ENCODE assay signal across 27 mouse cellular contexts in the genomic region with DNA sequence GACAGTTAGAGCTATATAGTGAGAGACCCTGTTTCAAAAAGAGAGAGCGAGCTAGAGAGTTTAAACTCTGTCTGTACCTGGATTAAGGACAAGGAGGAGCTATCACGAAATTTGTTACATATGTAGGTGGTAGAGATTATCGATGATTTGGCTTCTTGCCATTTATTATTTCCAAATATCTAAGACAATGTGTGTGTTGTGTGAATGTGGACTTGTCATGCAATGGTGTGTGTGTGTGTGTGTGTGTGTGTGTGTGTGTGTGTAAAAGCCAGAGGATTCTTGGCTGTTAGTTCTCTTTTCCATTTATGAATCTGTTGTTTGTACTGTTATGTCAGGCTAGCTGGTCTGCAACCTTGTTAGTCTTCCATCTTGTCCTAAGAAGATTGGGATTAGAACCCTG.
"Had no signal": no experiment of that assay in that cellular context is flagged by ENCODE, and none has a peak within 500 bp of the region (broad histone marks: within the 10 kb centered on the region; RNA-seq: fewer than 3 reads in every experiment).

No protein-coding gene starts in this region.

- H3K4me3 ChIP-seq: embryonic facial prominence, embryonic 10.5 days; embryonic facial prominence, embryonic 12.5 days; embryonic facial prominence, embryonic 13.5 days; embryonic facial prominence, embryonic 15.5 days; erythroblast, embryonic 14.5 days; forebrain, embryonic 10.5 days; forebrain, embryonic 12.5 days; forebrain, embryonic 13.5 days; forebrain, embryonic 15.5 days; gastrocnemius, adult 2 months; heart, adult 2 months; heart, embryonic 10.5 days had no signal

- H3K9me3 ChIP-seq: embryonic facial prominence, embryonic 10.5 days; embryonic facial prominence, embryonic 12.5 days; embryonic facial prominence, embryonic 13.5 days; embryonic facial prominence, embryonic 15.5 days; forebrain, embryonic 10.5 days; forebrain, embryonic 12.5 days; forebrain, embryonic 13.5 days; forebrain, embryonic 15.5 days; heart, embryonic 10.5 days had no signal

- DNase-seq: cerebellum, adult 8-10 months; cerebellum, adult 9-10 months; cerebellum, adult 9-11 months; cerebellum, postnatal 10 days; cerebellum, postnatal 14 days; cerebellum, postnatal 25 days; cerebellum, postnatal 36 days; embryo, embryonic 11 days; forebrain, postnatal 0 days; gastrocnemius, adult 2 months; gastrocnemius, postnatal 10 days; gastrocnemius, postnatal 14 days; gastrocnemius, postnatal 25 days; gastrocnemius, postnatal 36 days; heart, adult 18-20 months; heart, adult 2 months had no signal

- H3K27ac ChIP-seq: embryonic facial prominence, embryonic 10.5 days; embryonic facial prominence, embryonic 12.5 days; embryonic facial prominence, embryonic 13.5 days; embryonic facial prominence, embryonic 15.5 days; forebrain, embryonic 10.5 days; forebrain, embryonic 12.5 days; forebrain, embryonic 13.5 days; forebrain, embryonic 15.5 days; gastrocnemius, adult 2 months; heart, adult 2 months; heart, embryonic 10.5 days had no signal

- H3K9ac ChIP-seq: embryonic facial prominence, embryonic 12.5 days; embryonic facial prominence, embryonic 13.5 days; embryonic facial prominence, embryonic 15.5 days; forebrain, embryonic 12.5 days; forebrain, embryonic 13.5 days; forebrain, embryonic 15.5 days; forebrain, postnatal 0 days had no signal

- H3K27me3 ChIP-seq: embryonic facial prominence, embryonic 12.5 days; embryonic facial prominence, embryonic 13.5 days; embryonic facial prominence, embryonic 15.5 days; forebrain, embryonic 12.5 days; forebrain, embryonic 13.5 days; forebrain, embryonic 15.5 days had no signal

- ATAC-seq: forebrain, embryonic 13.5 days; forebrain, embryonic 15.5 days; forebrain, embryonic 16.5 days; forebrain, postnatal 0 days had no signal

- H3K4me2 ChIP-seq: embryonic facial prominence, embryonic 12.5 days; embryonic facial prominence, embryonic 13.5 days; embryonic facial prominence, embryonic 15.5 days; forebrain, embryonic 12.5 days; forebrain, embryonic 13.5 days; forebrain, embryonic 15.5 days had no signal

- H3K4me1 ChIP-seq: embryonic facial prominence, embryonic 10.5 days; embryonic facial prominence, embryonic 12.5 days; embryonic facial prominence, embryonic 15.5 days; forebrain, embryonic 10.5 days; forebrain, embryonic 12.5 days; heart, embryonic 10.5 days had no signal
